Mouse (Mus musculus) frontal cortex, postnatal 36 days (tissue): ENCODE results near the gene Ltc4s.

Source experiments
- DNase-seq, 2 experiments: peaks; one replicate each; pipeline ENCODE4 v3.0.0; 2022; ENCODE audit warnings: low spot score in 2 of 2

Ltc4s gene

DNA sequence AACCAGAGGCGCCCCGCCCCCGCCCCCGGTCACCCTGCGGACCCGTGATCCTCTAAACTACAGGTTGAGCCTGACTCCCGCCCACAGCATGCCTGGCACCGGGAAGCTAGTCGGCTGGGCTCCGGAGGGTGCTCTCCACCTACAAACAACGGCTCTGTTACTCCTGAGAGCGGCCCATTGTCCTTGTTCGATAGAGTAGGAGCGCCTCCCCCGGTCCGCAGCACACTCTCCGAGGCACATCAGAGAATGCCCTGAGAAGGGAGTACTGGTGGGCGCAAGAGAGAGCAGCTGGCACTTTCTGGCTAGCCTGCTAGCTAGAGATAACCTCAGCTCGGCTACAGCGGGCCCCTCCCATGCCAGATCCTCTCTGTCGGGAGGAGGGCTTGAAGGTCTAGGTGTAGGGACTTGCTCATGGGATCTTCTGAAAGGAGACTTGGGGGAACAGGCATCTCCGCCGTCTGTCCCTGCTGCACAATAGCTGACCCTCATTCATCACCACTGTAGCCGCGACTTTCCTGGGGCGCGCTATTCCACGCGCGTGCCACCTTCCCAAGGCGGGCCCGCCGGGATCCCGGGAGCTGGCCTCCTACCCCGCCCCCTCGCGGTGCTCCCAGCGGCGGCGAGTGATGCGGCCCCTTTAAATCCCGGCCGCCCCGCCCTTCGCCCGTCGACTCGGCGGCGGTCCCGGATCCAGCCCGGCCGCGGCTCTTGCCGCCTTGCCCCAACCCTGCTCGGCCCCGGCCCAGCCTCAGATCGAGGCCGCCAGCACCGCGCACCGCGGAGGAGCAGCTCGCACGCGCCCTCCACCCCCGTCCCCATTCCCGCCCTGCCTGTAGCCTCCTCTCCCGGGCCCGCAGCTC lies 13.5 kb downstream of the Ltc4s start:
- peak; percentile 81 to 86 for DNase-seq

DNA sequence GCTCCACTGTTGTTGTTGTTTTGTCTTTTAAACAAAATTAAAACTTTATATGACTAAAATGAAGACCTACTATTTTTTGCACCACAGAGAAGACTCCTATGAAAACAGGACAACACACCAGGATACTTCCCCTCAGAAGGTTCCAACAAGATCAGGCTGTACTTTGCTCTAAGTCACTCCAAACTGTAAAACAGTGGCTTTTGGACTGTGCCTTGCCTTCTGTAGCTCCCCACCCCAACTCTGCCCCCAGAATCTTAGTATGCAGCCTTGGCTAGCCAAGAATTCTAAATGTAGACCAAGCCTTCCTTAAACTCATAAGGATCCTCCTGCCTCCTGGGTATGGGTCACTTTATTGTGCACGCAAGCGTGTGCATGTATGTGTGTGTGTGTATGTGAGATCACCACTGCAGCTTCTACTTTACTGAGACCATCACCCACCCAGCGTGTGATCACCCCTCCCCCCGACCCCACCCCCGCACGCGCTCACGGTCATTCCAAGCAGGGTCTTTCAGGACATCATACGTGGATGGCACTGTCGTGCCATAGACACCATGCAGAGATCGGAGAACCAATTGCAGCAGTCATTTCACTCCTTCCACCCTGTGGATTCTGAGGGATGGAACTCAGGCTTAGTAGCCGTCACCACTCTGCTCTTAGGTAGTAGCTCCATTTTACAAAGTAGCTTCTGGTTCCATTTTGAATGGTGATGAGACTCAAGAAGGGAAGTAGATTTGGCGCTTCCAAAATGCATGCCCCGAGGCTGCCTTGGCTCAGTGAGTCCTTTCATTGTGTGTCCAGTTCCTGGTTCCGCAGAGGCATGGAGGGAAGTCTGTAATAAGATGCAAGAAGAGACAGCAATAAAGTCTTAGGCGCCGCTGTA lies 14.4 kb downstream of the Ltc4s start:
- DNase-seq, result no peak

DNA sequence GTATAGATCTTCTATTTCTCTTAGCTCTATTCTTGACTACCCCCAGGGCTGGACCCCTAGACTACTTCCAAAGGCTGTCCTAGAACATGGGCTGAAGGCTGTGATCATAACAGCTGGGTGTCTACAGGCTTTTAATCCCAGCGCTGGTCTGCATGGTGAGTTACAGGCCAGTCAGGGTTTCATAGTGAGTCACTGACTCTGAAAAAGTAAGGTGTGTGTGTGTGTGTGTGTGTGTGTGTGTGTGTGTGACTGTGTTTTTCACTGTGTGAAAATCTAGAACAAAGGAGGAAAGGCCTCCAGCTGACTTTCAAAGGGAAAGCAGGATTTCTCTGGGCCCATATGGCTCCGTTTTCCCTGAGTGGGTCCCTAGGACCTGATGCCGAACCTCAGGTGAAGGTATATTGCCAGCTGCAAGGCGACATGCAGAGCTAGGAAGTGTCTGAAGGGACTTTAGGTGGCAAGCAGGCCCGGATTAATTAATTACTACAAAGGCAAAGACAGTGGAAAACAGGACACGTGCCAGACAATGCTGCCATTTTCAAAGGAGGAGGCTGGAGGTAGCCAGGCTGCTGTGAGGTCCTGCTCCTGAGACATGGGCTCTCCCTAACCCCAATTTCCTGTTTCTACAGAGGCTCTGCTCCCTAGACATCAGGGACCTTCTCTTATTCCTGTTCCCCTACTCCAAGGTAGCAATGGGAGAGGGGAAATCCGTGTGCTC lies 15.7 kb downstream of the Ltc4s start:
- no peak for DNase-seq

DNA sequence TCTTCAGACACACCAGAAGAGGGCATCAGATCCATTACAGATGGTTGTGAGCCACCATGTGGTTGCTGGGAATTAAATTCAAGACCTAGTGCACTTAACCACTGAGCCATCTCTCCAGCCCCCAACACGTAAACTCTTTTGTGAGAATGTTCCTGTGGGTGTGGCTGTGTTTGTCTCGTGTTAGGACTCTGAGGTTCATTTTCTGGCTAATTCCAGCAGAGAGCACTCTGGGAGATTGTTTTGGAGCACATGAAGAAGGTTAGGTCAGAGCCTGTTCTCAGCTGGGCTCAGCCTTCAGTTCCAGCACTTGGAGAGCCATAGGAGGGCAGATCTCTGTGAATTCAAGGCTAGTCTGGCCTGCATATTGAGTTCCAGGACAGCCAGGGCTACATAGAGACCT lies 18.6 kb downstream of the Ltc4s start:
- no peak for DNase-seq

DNA sequence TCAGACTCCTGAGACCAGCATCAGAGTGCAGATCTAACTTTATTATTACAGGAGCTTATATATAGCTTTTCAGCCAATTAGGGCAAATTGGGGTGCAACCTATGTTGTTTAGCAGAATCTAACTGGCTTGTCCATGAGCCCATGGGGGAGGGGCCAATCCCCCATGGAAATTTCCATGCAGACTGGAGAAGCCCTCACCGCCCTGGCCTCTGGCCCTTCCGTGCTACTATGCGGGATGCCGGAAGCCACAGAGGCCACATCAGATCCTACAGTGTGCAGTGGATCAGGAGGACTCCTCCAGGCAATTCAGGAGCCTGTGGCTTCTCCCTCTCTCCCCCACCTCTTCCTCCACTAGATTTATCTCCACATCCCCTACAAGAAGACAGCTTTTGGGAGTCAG lies 20.6 kb downstream of the Ltc4s start:
- no peak for DNase-seq

DNA sequence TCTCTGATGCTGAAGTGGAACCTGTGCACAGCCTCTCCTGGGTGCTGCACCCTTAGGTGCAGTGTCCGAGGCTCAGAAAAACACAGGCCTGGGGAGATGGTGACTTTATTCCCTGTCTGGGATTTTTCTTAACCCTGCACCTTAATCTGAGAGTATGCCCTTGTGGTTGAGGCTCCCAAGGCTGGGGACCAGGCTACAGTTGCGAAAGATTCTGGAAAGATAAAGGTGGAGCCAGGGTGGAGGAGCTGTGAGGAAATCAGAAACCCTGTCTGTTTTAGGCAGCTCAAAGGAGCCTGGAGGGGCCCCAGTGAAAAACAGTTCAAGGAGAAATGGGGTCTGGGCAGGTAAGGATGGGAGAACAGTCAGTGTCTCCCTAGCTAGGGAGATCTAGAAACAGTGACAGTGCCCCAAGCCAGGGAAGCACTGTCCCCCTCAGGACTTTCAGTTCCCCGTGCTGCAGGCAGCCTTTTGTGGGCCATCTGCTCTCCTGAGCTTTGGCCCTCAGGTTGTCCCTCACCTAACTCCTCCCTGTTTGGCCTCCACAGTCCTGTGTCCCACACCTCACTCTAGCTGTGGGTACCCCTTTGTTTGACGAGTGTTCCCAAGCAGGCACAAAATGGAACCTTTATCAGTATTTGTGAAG lies 21.6 kb downstream of the Ltc4s start:
- no peak for DNase-seq

DNA sequence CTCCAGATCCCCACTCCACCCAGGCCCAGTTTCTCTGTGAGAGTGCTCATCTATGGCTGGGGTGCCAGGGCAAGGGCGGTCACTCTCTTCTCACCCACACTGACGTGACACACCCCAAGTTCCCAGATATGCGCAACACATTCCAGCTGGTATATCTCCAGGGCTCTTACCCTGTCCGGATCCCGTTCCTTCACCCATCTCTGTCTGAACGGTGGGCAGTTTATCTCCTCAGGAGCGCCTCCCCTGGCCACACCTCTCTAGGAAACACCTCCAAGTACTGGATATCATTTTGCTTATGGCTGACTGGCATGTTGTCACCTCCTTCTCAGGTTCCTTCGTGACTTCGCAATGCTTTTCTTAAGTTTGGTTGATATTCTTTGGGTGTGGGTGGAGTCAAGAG lies 22.8 kb downstream of the Ltc4s start:
- no peak for DNase-seq

DNA sequence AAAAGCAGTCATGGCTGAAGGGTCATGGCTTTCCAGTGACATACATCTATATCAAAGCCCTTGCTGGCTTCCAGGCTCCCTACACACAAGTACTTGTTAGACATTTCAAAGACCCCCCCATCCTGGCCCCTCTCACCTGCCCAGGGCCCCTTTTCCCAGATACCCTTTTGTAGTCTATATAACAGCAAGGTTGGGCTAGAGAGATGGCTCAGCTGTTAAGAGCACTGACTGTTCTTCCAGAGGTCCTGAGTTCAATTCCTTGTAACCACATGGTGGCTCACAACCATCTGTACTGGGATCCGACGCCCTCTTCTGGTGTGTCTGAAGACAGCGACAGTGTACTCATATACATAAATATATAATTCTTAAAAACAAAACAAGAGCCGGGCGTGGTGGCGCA lies 23.8 kb downstream of the Ltc4s start:
- no peak for DNase-seq

DNA sequence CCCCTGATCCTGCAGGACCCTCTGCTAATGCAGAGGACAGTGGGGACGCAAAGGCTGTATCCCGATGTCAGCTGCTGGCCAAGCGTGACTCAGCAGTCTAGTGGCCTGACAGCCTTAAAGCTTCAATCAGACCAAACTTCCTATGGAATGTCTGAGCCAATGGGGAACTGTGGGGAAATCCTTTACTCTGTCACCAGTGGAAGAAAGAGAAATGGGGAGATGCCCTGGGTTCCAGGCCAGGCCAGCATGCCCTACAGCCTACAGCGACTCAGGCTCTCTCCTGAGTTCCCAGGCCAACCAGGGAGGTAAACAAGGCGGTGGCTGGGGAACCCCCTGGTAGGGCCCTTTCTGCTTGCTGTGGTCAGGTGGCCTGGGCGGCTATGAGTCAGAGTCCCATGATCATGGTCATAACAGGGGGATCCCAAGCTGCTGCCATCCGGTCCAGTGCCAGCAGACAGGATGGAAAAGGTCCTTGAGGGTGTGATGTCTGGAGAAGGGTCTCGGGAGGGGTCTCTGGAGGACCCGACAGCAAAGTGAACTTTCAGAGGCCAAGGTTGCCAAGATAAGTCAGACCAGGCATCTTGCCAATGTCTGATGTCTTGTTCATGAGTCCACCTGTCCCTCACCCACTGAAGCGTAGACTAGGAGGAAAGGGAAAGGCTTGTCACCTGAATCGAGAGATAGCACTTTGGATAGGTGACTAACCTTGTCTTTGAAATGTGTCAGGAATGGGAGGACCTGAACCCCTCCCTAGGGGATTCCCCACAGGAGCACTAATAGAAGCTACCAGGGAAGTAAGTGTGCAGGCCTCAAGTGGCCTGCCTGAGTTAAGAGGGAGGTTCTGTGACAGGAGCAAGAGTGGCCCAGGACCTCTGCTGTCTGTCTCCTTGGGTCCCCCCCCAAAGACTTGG lies 25.3 kb downstream of the Ltc4s start:
- peak in 1 of 2 experiments; percentile 49 for DNase-seq

DNA sequence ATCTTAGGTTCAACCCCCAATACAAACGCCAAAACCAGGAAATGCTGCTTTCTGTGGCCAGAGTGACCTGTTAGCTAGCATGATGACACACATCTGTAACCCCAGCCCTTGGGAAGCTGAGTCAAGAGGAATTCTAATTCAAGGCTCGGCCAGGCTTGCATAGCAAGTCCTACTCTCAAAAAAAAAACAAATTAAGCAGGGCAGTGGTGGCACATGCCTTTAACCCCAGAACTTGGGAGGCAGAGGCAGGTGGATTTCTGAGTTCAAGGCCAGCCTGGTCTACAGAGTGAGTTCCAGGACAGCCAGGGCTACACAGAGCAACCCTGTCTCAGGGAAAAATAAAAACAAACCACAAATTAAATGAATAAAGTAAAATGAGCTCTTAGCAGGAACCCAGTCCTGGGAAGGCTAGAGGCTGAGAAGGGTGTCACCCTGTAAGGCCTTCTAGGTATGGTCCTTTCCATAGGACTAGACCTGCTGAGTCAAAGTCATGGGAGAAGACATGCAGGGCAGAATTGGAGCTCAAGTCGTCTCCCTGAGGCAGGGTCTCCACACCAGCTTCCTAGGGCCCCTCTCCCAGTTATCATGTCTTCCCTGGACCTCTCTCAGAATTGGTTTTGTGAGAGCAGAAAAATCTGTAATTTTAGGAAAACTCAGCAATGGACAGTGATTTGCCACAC lies 26.2 kb downstream of the Ltc4s start:
- no peak for DNase-seq

DNA sequence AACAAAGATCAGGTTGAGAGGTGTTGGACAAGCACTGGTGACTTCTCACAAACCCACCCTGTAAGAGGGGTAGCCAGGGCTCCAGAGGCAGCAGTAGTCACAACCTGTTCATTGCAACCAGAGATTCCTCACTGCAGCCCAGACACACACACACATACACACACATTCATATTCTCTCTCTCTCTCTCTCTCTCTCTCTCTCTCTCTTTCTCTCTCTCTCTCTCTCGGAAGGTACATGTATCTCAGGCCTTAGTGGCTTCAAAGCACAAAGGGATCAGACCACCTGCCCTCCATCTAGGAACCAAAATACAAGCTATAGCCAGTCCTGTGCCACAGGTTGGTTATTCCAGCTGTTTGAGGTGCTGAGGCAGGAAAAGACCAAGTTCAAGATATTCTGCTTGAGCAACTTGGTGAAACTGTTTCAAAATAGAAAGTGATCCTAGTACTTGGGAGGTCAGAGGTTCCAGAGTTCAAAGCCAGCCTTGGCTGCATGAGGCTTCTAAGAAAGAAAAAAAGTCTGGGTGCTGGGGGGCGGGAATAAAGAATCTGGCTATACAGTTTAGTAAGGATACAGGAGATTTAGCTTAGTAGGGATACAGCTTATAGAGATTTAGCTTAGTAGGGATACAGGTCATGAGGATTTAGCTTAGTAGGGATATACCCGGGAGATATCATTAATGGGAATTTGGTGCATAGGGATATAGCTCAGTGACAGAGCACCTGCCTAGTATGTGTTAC lies 26.9 kb downstream of the Ltc4s start:
- DNase-seq, result no peak

DNA sequence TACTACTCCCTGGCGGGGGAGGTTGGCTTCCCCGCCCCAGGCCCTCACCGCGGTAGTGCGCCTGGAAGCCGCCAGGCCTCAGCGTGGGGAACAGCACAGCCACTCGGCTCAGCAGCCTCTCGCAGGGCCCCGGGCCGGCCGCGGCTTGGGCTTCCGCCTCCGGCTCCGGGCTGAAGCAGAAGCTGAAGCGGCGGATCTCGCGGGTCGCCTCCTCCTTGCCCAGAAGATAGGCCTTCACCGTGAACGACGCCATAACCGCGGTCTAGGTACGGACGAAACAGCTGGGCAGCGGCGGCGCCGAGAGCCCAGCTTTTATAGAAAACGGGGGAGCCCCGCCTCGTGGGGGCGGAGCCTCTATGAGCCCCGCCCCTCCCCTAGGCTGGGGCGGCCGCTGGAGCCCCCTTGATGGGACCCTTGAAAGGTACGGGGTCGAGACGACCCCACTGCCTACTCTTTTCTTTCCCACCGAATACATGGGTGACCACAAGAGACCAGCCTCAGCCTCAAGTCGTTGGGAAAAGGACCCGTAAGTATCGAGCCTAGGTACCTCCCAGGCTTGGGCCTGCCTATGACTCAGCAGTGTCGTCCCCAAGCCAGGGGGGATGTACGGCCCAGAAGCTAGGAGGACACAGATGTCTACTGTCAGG lies 27.8 kb downstream of the Ltc4s start, which contains the start of the genes Sqstm1 and Mgat4b:
TSS of gene Sqstm1 (minus strand) at position 323 of the 647 bp plus-strand sequence.
TSS of gene Mgat4b (plus strand) at position 386 of the 647 bp plus-strand sequence.
- DNase-seq, result peak; percentile 84 to 88

DNA sequence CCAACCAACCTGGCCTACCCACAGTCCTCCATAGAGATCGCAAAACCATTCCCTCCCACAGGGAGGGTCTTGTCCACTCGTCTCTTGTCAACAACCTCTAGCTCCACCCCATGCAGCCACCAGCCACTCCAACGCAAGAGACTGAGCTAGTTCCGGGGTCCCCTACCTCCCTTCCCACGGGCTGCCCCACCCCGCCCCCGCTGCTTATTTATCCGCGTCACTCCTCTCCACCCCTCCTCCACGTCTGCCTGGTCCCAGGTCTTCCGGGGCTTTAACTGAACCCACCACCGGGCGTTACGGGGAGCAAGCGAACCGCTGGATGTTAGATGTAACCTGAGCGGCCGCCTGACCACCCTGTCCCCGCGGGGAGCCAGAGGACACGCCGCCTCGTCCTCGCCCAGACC lies 28.3 kb downstream of the Ltc4s start:
- DNase-seq, result peak; percentile 74 to 78

DNA sequence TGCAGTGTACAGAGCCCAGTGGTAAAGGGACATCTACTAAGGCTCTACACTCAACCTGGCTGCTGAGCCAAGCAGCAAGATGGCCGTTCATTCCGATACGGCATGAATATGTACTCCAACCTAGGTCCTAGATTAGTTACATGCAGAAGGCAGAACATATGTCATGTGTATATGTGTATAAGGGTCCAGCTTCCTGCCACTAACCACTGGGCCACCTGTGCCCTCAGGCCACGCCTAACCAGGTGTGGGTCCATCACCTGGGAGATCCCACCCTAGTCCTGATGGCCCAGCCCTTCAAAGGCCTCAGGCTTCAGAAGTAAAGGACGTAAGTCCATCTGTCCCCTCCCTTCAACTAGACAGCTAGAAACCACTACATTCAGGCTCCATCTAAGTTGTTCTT lies 30.4 kb downstream of the Ltc4s start:
- no peak for DNase-seq

DNA sequence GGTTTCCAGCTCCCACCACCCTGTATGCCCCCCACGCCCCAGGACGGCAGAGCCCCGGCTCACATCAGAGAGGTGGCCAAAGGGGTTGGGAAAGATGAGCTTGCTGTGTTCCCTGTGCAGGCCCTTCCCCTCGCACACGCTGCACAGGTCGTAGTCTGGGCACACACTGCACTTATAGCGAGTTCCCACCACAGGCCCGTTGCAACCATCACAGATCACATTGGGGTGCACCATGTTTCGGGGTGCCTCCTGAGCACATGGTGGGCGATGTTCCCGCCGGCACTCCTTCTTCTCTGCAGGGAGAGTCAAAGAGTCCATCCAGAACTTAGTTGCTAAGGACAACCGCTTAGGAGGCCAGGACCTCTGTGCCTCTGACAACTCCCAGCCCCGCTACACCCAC lies 31.1 kb downstream of the Ltc4s start:
- DNase-seq, result no peak

DNA sequence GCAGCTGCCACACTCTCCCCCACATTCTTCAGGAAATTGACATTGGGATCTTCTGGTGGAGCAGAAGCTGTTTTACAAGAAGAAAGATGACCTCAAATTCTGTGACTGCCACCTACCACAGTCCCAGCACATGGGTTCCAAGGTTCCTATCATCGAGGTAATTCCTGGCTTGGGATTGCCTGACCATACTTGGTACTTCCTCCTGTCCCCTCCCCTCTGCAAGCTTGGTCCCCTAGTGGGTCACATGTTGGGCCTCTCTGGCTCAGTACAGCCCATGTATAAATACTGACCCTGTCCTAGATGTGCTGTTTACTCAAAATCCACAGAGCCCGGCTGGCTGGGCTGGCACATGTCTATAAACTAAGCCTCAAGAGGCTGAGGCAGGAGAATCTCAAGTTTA lies 32.4 kb downstream of the Ltc4s start:
- DNase-seq, result no peak

DNA sequence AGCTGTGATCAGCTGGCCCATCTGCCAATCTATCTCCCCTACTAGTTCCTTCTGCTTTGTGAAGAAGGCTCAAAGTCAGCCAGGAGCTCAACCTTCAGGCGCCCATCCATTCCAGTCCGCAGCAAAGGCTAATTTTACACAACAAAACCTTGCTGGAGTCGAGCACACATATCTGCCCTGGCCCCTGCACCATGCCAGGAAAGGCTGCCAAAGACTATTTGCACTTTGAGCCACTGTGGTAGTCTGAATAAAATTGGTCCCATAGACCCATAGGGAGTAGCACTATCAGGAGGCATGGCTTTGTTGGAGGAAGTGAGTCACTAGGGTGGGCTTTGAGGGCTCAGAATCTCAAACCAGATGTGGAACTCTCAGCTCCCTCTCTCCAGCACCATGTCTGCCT lies 33.0 kb downstream of the Ltc4s start:
- DNase-seq, result no peak

DNA sequence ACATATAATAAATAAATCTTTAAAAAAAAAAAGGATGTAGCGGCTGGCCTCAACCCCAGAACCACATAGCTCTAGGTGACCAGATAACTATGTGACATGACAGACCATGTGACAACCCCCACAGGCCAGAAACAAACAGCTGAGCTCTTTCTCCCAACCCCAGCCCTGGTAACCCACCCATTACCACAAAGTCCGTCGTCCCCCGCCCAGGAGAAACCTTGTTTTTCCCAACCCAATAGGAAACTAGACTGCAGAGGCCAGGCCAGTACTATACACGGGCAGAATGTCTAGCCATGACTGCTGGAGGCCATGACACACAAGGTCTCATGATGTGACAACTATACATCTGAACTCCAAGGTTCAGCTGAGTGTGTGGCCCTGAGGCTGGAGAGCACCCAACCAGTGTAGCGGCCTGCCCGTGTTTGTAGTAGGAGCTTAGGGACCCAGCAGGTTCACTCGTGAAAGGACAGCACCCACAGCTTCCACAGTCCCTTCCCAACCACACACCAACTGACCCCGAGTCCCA lies 35.1 kb downstream of the Ltc4s start:
- DNase-seq, result no peak
